Mouse (Mus musculus): ENCODE data around the gene Gm28041. TPM values are rescaled to one million over a fixed set of nuclear protein-coding genes. Genes with fewer than 3 reads are reported as not detected.

Gene Gm28041
- polyA plus RNA-seq, 1 experiment, result not detected

Other genes starting within 250 kb of the Gm28041 start
- gene Rsl1, start 202.6 kb downstream of the Gm28041 start, polyA plus RNA-seq (2012; rRNA removed), result 1.6 and 1.8 TPM in 2 replicates
- gene Zfp455, start 181.2 kb downstream of the Gm28041 start, polyA plus RNA-seq (2012; rRNA removed), result 0.26 and 0.33 TPM in 2 replicates
- 1.1 and 1.2 TPM in 2 replicates for gene Zfp458, start 97.3 kb downstream of the Gm28041 start, polyA plus RNA-seq (2012; rRNA removed)
- gene Zfp457, start 69.2 kb downstream of the Gm28041 start, polyA plus RNA-seq (2012; rRNA removed), result 2.0 and 2.3 TPM in 2 replicates
- 0.91 and 1.1 TPM in 2 replicates for gene Zfp595, start 43.2 kb downstream of the Gm28041 start, polyA plus RNA-seq (2012; rRNA removed)
- 0.39 and 0.44 TPM in 2 replicates for gene Gm28044, start 15.2 kb downstream of the Gm28041 start, polyA plus RNA-seq (2012; rRNA removed)
- gene Zfp953, start 15.1 kb downstream of the Gm28041 start, polyA plus RNA-seq (2012; rRNA removed), result 0.43 and 0.51 TPM in 2 replicates
- 0.31 and 0.69 TPM in 2 replicates for gene Zfp456, start 77 bp upstream of the Gm28041 start, polyA plus RNA-seq (2012; rRNA removed)
- gene Zfp429, start 24.1 kb upstream of the Gm28041 start, polyA plus RNA-seq (2012; rRNA removed), result 2.3 and 3.4 TPM in 2 replicates
- gene Zfp459, start 45.7 kb upstream of the Gm28041 start, polyA plus RNA-seq (2012; rRNA removed), result 0.34 and 0.97 TPM in 2 replicates
- gene Zfp874a, start 75.9 kb upstream of the Gm28041 start, polyA plus RNA-seq (2012; rRNA removed), result 3.6 and 4.2 TPM in 2 replicates
- gene Zfp874b, start 108.5 kb upstream of the Gm28041 start, polyA plus RNA-seq (2012; rRNA removed), result 2.7 and 3.2 TPM in 2 replicates
- gene Zfp58, start 124.8 kb upstream of the Gm28041 start, polyA plus RNA-seq (2012; rRNA removed), result 1.2 and 1.4 TPM in 2 replicates
- not detected in 2 replicates for gene Gm26965, start 150.4 kb upstream of the Gm28041 start, polyA plus RNA-seq (2012; rRNA removed)
- 34.9 and 41.6 TPM in 2 replicates for gene Zfp87, start 150.4 kb upstream of the Gm28041 start, polyA plus RNA-seq (2012; rRNA removed)
- gene Zfp748, start 178.1 kb upstream of the Gm28041 start, polyA plus RNA-seq (2012; rRNA removed), result 2.6 and 3.1 TPM in 2 replicates
- 0.80 and 0.92 TPM in 2 replicates for gene Zfp729b, start 234.0 kb upstream of the Gm28041 start, polyA plus RNA-seq (2012; rRNA removed)